Mouse (Mus musculus) layer of hippocampus, adult 2 months (tissue): ENCODE data around the gene Rbck1. TPM values are rescaled to one million over a fixed set of nuclear protein-coding genes. Genes with fewer than 3 reads are reported as not detected.
"Not testable (repeated sequence)": the region's sequence is repeated elsewhere in the genome, so short reads cannot be mapped to it uniquely, and the experiment has no call there.

Source experiments
- DNase-seq, 2 experiments: peaks; one replicate each; pipeline ENCODE4 v3.0.0; 2022; ENCODE audit warnings: low spot score in 2 of 2
- H3K27ac ChIP-seq: fragments of 200-600 bp; 2 replicates; pipeline ENCODE4 v1.8.1; 2022
- H3K4me3 ChIP-seq: fragments of 200-600 bp; 2 replicates; pipeline ENCODE4 v1.8.1; 2022; ENCODE audit warnings: mild to moderate bottlenecking
- CTCF ChIP-seq: fragments of 200-600 bp; conservative IDR thresholded peaks from 2 replicates; pipeline ENCODE4 v1.8.1; 2022; ENCODE audit warnings: antibody characterized with exemption, mild to moderate bottlenecking, moderate library complexity
- total RNA-seq, 2 experiments: library from RNA; stranded (reverse); gene quantifications; 2 replicates each; pipeline ENCODE4 v1.2.3; 2021

Rbck1 gene
- total RNA-seq, 2 experiments from 2014 or later = 103 to 125 TPM

DNA sequence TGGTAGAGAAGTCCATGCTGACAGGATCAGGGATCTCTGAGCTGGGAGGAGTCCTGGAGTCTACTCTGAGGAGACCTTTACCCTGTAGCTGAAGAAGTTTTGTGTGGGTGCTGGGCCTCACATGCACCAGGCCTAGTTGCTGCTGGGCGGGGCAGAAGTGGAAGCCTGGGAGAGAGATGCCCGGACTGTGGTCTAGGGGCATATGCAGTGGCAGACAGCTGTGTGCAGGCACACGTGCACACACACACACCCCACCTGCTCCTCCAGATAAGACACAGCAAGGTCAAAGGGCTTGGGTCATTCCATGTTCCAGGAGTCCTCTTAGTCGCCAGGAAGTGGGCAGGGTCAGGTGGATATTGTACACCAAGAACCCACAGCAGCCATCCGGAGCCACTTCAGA, 27.2 kb upstream of the Rbck1 start:
- no peak for DNase-seq
- TF ChIP-seq CTCF = no peak
- Histone ChIP-seq H3K4me3 (no peak overlapping the region), H3K27ac (no peak overlapping the region)

- not testable (repeated sequence) for DNase-seq, H3K4me3 ChIP-seq, H3K27ac ChIP-seq
- peak; percentile 40 for TF ChIP-seq CTCF
Measured at GRCm38 (mm10) chr2:152358977-152359376, 26.5 kb upstream of the Rbck1 start.

GRCm38 (mm10) chr2:152357254-152357653, 24.8 kb upstream of the Rbck1 start:
- no peak for DNase-seq
- TF ChIP-seq CTCF = no peak
- H3K27ac ChIP-seq = no peak overlapping the region
- no peak overlapping the region for H3K4me3 ChIP-seq

GRCm38 (mm10) chr2:152349842-152350540, 17.5 kb upstream of the Rbck1 start:
- TF ChIP-seq CTCF = no peak
- Histone ChIP-seq H3K27ac (no peak overlapping the region), H3K4me3 (no peak overlapping the region)
- no peak for DNase-seq

DNA sequence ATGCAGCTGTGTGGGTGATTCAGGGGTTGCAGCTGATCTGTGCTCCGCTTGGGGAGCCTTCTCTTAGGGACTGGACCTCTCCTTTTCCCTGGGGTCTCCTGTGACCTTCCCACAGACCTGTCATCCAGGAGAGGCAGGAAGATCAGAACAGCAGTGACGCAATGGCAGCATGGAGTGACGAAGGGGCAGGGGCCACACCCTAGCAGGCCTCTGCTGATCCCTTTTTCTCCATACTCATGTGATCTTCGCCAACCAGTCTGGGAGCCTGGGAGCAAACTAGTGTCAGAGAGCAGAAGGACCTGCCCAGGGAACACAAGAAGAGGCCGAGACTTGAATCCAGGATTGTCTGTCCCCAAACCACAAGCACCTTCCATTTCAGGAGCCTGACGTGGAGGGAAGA, 16.8 kb upstream of the Rbck1 start:
- no peak overlapping the region for H3K4me3 ChIP-seq
- H3K27ac ChIP-seq = no peak overlapping the region
- no peak for TF ChIP-seq CTCF

GRCm38 (mm10) chr2:152347722-152348121, 15.3 kb upstream of the Rbck1 start:
- TF ChIP-seq CTCF = no peak
- Histone ChIP-seq H3K27ac (no peak overlapping the region), H3K4me3 (no peak overlapping the region)
- DNase-seq = no peak

More for the DNA sequence above, 16.8 kb upstream of the Rbck1 start:
- DNase-seq = no peak

DNA sequence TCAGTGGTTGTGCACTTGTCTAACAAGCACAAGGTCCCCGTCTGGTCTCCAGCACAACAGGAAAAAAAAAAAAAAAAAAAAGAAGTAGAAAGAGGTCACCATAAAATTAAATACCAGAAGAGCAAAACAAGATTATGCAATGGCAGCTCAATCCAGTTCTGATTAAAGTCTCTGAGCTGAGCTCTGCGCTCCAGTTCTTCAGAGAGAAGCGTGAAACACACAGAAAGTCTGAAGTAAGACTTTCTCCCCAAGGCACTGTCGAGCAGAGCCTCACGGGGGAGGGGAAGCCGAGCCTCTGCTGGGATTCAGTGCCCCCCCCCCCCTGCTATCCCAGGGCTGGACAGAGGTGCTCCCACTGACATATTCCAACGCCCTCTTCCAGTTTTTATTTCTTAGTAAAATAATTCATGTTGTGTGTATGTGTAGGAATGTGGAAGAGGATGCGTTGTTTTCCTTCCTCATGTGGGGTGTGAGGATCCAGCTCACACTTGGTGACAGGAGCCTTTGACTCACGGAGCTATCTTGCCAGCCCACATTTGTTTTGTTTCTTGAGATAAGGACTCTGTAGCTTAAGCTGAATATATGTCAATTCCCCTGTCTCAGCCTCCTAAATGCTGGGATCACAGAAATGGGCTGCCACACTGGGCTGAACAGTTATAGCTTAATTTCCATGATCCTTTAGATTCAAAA, 14.5 kb upstream of the Rbck1 start:
- H3K4me3 ChIP-seq = no peak overlapping the region
- H3K27ac ChIP-seq = no peak overlapping the region
- TF ChIP-seq CTCF = no peak
- no peak for DNase-seq

DNA sequence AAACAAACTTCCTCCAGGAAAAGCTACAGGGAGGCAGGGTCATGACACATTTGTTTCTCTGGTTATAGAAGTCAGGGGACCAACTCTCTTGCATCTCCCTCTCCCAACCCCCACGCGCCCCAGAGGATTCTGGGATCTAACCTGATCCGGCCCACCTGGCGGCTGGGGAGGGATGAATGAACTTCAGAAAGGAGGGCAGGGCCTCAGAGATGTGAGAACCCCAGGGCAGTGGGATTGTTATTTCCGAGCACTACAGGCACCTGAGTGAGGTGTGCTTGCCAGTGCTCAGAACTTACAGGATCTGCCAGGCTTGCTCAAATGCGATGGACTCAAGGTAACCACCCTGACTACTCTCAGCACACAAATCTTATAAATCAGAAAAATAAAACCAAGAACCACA, 12.9 kb upstream of the Rbck1 start:
- Histone ChIP-seq H3K27ac (no peak overlapping the region), H3K4me3 (no peak overlapping the region)
- no peak for DNase-seq
- TF ChIP-seq CTCF = no peak

DNA sequence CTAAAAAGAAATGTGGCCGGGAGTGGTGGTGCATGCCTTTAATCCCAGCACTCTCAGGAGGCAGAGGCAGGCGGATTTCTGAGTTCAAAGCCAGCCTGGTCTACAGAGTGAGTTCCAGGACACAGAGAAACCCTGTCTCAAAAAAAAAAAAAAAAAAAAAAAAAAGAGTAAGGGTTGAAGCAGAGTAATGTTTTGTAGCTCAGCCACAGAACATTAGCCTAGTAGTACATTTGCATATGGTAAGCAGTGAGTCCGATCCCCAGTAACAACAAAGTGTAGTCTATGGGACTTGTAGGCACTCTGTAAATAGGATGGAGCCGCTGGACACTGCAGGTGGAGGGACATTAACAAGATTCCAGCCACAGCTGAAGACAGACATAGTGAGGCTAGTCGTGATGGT, 12.5 kb upstream of the Rbck1 start:
- H3K4me3 ChIP-seq = no peak overlapping the region

GRCm38 (mm10) chr2:152344361-152344760, 11.9 kb upstream of the Rbck1 start:
- Histone ChIP-seq H3K27ac (peak overlapping the region; percentile 73; the same call in 1 of the 2 replicates), H3K4me3 (peak overlapping the region; percentile 75)
- no peak for DNase-seq
- TF ChIP-seq CTCF = no peak

More for the DNA sequence above, 12.5 kb upstream of the Rbck1 start:
- no peak for TF ChIP-seq CTCF
- no peak for DNase-seq
- no peak overlapping the region for H3K27ac ChIP-seq

- TF ChIP-seq CTCF = peak; percentile 82
- Histone ChIP-seq H3K4me3 (peak within 1 kb of the TSS; percentile 75), H3K27ac (peak within 1 kb of the TSS; percentile 73)
- peak; percentile 51 to 64 for DNase-seq
Measured at GRCm38 (mm10) chr2:152343329-152344213, 11.1 kb upstream of the Rbck1 start, which contains the start of gene Trib3. Trib3 (minus strand) TSS chr2:152344032.

- Histone ChIP-seq H3K4me3 (no peak overlapping the region), H3K27ac (no peak overlapping the region)
- no peak for TF ChIP-seq CTCF
- no peak for DNase-seq
Measured at GRCm38 (mm10) chr2:152339631-152340179, 7.3 kb upstream of the Rbck1 start.

GRCm38 (mm10) chr2:152338319-152338718, 5.9 kb upstream of the Rbck1 start:
- no peak for DNase-seq
- no peak for TF ChIP-seq CTCF
- H3K4me3 ChIP-seq = no peak overlapping the region
- no peak overlapping the region for H3K27ac ChIP-seq
